Mouse (Mus musculus) hindbrain, embryonic 16.5 days (tissue): ENCODE data around the gene Slc44a5. TPM values are rescaled to one million over a fixed set of nuclear protein-coding genes. Genes with fewer than 3 reads are reported as not detected.

Experiments used
- ATAC-seq: fragments of 200-750 bp; cut with Nextera tagmentation; 2 replicates; pipeline ENCODE4 v1.8.0; 2017; ENCODE audit warnings: moderate TSS enrichment, moderate library complexity
- H3K27ac ChIP-seq: fragments of 300-500 bp; sonication (generic); 2 replicates; pipeline ENCODE4 v1.5.1; 2014; ENCODE audit warnings: low read depth, mild to moderate bottlenecking, control low read depth, low read length, moderate library complexity
- H3K27me3 ChIP-seq: fragments of 300-500 bp; sonication (generic); replicated peaks from 2 replicates; pipeline ENCODE4 v1.6.1; 2014; ENCODE audit warnings: low read length; ENCODE audit not compliant: control insufficient read depth, insufficient read depth
- H3K36me3 ChIP-seq: fragments of 300-500 bp; sonication (generic); 2 replicates; pipeline ENCODE4 v1.6.1; 2014; ENCODE audit warnings: mild to moderate bottlenecking, low read length, moderate library complexity, mixed read lengths; ENCODE audit not compliant: control insufficient read depth, insufficient read depth
- H3K4me1 ChIP-seq: fragments of 300-500 bp; sonication (generic); 2 replicates; pipeline ENCODE4 v1.6.1; 2014; ENCODE audit warnings: low read depth, low read length; ENCODE audit not compliant: control insufficient read depth, insufficient read depth
- H3K4me2 ChIP-seq: fragments of 300-500 bp; sonication (generic); 2 replicates; pipeline ENCODE4 v1.6.1; 2014; ENCODE audit warnings: mild to moderate bottlenecking, low read length, control low read depth, moderate library complexity
- H3K4me3 ChIP-seq: fragments of 300-500 bp; sonication (generic); 2 replicates; pipeline ENCODE4 v1.5.1; 2014; ENCODE audit warnings: mild to moderate bottlenecking, low read length, control low read depth, moderate library complexity
- H3K9ac ChIP-seq: fragments of 300-500 bp; sonication (generic); 2 replicates; pipeline ENCODE4 v1.6.1; 2014; ENCODE audit warnings: low read depth, mild to moderate bottlenecking, control low read depth, low read length, moderate library complexity
- H3K9me3 ChIP-seq: fragments of 300-500 bp; sonication (generic); 2 replicates; pipeline ENCODE4 v1.6.1; 2014; ENCODE audit warnings: mild to moderate bottlenecking, low read length, moderate library complexity; ENCODE audit not compliant: control insufficient read depth
- WGBS: fragments of 180-500 bp; shearing (Covaris S2); extraction: QIAGEN DNeasy Blood & Tissue Kit; methylation state at CpG from one replicate; pipeline ENCODE4 v1.1.7; 2014; 5-methylcytosine and 5-hydroxymethylcytosine counted together
- polyA plus RNA-seq: library from polyadenylated mRNA; unstranded; fragments of >200 nt; fragmentation: Nextera tagmentation; extraction: Ambion mirVana; gene quantifications from 2 replicates; pipeline ENCODE4 v1.2.1, GENCODE M21; 2015

The Slc44a5 gene
- polyA plus RNA-seq, 1 experiment from 2014 or later = 7.5 TPM

DNA sequence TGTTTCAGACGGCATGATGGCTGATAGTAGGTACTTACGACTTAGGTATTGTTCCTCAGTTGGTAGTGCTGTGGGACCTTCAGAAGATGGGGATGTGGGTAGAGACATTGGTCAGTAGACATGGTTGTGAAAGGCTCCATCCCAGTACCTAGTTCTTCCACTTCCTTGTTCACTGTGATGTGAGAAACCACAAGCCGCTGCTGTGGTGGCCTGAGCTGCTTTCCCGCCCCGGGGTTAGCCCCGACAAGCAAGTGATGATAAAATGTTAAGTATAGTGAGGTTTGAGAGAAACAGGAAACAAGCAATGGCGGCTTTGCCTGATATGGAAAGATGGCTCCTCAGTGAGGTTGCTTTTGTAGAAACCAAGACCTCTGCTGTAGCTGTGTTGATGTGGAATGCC lies 209.8 kb downstream of the Slc44a5 start:
- no peak overlapping the region for H3K27ac ChIP-seq
- no peaks in the 10 kb centered on the region for H3K36me3 ChIP-seq
- 95% methylated on average over 7 of the region's 7 CpGs for WGBS
- no peak overlapping the region for H3K9ac ChIP-seq
- H3K9me3 ChIP-seq = no peaks in the 10 kb centered on the region
- H3K4me1 ChIP-seq = no peaks in the 10 kb centered on the region
- H3K4me2 ChIP-seq = no peak overlapping the region
- H3K27me3 ChIP-seq = no peaks in the 10 kb centered on the region
- H3K4me3 ChIP-seq = no peak overlapping the region
- no peak for ATAC-seq

GRCm38 (mm10) chr3:154183957-154184356 lies 210.7 kb downstream of the Slc44a5 start:
- 86% methylated on average over 9 of the region's 9 CpGs for WGBS
- Histone ChIP-seq H3K9ac (no peak overlapping the region), H3K27me3 (no peaks in the 10 kb centered on the region), H3K36me3 (no peaks in the 10 kb centered on the region), H3K4me3 (no peak overlapping the region), H3K4me1 (no peaks in the 10 kb centered on the region; the same call in none of the 2 replicates), H3K27ac (no peak overlapping the region), H3K4me2 (no peak overlapping the region), H3K9me3 (no peaks in the 10 kb centered on the region)
- no peak for ATAC-seq

- no peaks in the 10 kb centered on the region for H3K27me3 ChIP-seq
- ATAC-seq = no peak
Measured at GRCm38 (mm10) chr3:154188668-154189067, 215.4 kb downstream of the Slc44a5 start.

DNA sequence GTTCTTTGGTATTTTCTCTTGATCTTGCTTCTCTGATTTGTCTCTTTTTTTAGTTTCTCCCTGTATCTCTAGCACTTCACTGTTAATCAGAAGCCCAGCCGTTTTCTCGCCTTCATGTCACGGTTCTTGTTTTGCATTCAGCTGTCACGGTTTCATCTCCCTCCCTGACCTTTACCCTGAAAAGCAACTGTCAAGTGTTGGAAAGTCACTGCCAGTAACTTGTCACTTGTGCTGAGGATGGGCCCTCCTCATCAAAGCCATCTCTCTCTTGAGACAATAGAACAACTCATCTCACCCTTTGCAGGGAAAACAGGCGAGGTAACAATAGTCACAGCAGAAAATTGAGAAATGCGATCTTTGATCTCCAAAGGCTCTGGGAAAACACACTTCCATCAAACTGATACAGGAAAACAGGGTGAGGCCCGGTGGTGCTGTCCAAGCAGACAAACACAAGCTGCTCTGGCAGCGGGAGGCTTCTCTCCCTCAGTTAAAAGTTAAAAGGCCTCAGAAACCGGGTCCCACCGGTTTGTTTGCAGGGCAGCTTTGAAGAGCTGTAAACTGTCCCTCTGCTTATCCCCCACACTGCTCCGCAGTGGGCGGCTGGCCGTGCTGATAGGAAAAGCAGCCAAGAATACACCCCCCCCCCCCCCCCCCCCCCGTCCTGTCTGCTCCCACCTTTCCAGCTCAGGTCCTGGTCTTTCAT lies 219.2 kb downstream of the Slc44a5 start:
- peaks cover 5% of the 10 kb centered on the region for H3K4me1 ChIP-seq
- no peaks in the 10 kb centered on the region for H3K27me3 ChIP-seq
- no peak overlapping the region for H3K27ac ChIP-seq
- no peak overlapping the region for H3K9ac ChIP-seq
- no peaks in the 10 kb centered on the region for H3K9me3 ChIP-seq
- WGBS = 15% methylated on average over 13 of the region's 14 CpGs
- H3K4me2 ChIP-seq = no peak overlapping the region
- H3K36me3 ChIP-seq = no peaks in the 10 kb centered on the region
- no peak overlapping the region for H3K4me3 ChIP-seq
- peak; percentile 12 for ATAC-seq

More at GRCm38 (mm10) chr3:154188668-154189067, 215.4 kb downstream of the Slc44a5 start:
- H3K9ac ChIP-seq = no peak overlapping the region
- no peak overlapping the region for H3K4me2 ChIP-seq
- no peaks in the 10 kb centered on the region for H3K9me3 ChIP-seq
- H3K36me3 ChIP-seq = no peaks in the 10 kb centered on the region
- H3K27ac ChIP-seq = no peak overlapping the region
- 76% methylated on average over 9 of the region's 9 CpGs for WGBS
- H3K4me3 ChIP-seq = no peak overlapping the region
- H3K4me1 ChIP-seq = peaks cover 5% of the 10 kb centered on the region

GRCm38 (mm10) chr3:154193189-154193840 lies 220.1 kb downstream of the Slc44a5 start:
- Histone ChIP-seq H3K9ac (no peak overlapping the region), H3K27ac (no peak overlapping the region), H3K4me2 (no peak overlapping the region), H3K27me3 (no peaks in the 10 kb centered on the region), H3K9me3 (no peaks in the 10 kb centered on the region), H3K36me3 (no peaks in the 10 kb centered on the region), H3K4me1 (peaks cover 5% of the 10 kb centered on the region), H3K4me3 (no peak overlapping the region)
- WGBS = 51% methylated on average over 10 of the region's 10 CpGs
- ATAC-seq = peak; percentile 32; the same call in 1 of the 2 replicates

DNA sequence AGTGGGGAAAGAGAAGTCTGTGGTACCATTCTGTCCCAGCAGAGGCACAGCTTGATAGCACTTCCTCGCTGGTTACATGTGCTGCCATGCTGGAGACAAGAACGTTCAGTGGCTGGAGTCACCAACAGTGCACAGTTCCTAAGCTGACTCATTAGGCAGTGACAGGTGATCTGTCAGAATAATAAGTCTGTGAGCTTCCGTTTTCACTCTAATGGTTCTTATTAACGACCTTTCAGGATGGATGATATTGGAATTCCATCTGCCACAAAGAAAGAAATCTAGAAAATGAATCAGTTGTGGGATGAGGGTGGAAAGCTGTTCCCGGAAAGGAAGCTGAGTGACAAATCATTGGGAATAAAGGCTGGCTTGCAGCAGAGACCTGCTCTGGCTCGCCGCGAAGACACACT lies 227.2 kb downstream of the Slc44a5 start:
- Histone ChIP-seq H3K4me2 (no peak overlapping the region), H3K9ac (no peak overlapping the region), H3K27ac (no peak overlapping the region), H3K27me3 (no peaks in the 10 kb centered on the region), H3K36me3 (no peaks in the 10 kb centered on the region), H3K4me1 (no peaks in the 10 kb centered on the region), H3K4me3 (no peak overlapping the region), H3K9me3 (no peaks in the 10 kb centered on the region)
- ATAC-seq = peak; percentile 68
- WGBS = 42% methylated on average over 8 of the region's 8 CpGs

GRCm38 (mm10) chr3:154201796-154202195 lies 228.6 kb downstream of the Slc44a5 start:
- ATAC-seq = no peak
- Histone ChIP-seq H3K4me2 (no peak overlapping the region), H3K36me3 (no peaks in the 10 kb centered on the region), H3K4me1 (no peaks in the 10 kb centered on the region), H3K27ac (no peak overlapping the region), H3K9me3 (no peaks in the 10 kb centered on the region), H3K4me3 (no peak overlapping the region), H3K27me3 (no peaks in the 10 kb centered on the region), H3K9ac (no peak overlapping the region)
- 85% methylated on average over 12 of the region's 12 CpGs for WGBS

DNA sequence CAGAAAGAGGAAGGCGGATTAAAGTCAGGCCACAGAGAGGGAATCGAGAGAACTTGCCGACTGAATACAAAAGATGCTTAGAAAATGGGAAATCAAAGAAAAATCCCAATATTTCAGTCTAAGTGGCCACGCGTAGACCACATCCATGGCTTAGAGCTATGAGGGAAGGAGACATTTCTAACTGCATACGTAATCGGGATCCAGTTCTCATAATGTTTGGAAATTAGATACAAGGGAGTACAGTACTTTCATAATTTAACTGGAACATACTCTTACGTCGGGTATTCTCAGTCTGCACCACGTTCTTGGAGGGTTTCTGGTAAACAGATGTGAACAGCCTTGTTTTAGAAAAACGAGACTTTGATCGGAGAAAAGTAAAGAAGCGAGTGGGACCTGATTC lies 229.1 kb downstream of the Slc44a5 start:
- Histone ChIP-seq H3K4me1 (no peaks in the 10 kb centered on the region), H3K36me3 (no peaks in the 10 kb centered on the region), H3K9ac (no peak overlapping the region), H3K4me3 (no peak overlapping the region), H3K27ac (no peak overlapping the region), H3K9me3 (no peaks in the 10 kb centered on the region), H3K4me2 (no peak overlapping the region), H3K27me3 (no peaks in the 10 kb centered on the region)
- WGBS = 88% methylated on average over 13 of the region's 13 CpGs
- ATAC-seq = no peak

DNA sequence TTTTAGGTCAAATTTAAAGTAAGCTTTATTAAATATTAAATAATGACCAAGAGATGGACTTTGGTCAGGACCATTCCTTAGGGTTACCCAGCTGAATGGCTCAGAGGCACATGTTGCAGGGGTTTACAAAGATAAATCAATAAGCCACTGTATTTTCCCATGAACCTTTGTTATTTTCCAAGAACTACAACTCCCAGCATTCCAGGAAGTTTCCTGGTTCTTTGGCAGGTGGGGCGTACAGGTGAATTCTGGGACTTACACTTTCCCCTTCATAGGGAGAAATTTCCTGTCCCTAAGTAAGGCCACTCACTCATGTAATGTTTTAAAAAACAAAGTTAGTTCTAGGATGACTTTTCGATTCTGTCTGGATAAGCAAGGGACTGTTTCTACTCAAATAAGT lies 235.2 kb downstream of the Slc44a5 start:
- H3K27ac ChIP-seq = no peak overlapping the region
- H3K27me3 ChIP-seq = no peaks in the 10 kb centered on the region
- WGBS = 97% methylated on average over 2 of the region's 2 CpGs
- H3K9me3 ChIP-seq = no peaks in the 10 kb centered on the region
- H3K9ac ChIP-seq = no peak overlapping the region
- no peak for ATAC-seq
- H3K4me1 ChIP-seq = no peaks in the 10 kb centered on the region; the same call in 1 of the 2 replicates
- no peak overlapping the region for H3K4me3 ChIP-seq
- H3K4me2 ChIP-seq = no peak overlapping the region
- H3K36me3 ChIP-seq = no peaks in the 10 kb centered on the region
